Mouse (Mus musculus) ovary, adult 18-20 months (tissue): ENCODE measurements at regions not wholly inside any gene's neighbourhood (a gene's known extent, or its start where the extent isn't known, plus 50 kb on each side); places are given as distances from the start of the nearest gene placed in this dataset.
A peak's percentile ranks its signal among the peaks of the same experiment; 100 is the strongest.

Experiments used
- DNase-seq: peaks from one replicate; pipeline ENCODE4 v3.0.0; 2022; ENCODE audit warnings: low spot score, mixed read lengths

DNA sequence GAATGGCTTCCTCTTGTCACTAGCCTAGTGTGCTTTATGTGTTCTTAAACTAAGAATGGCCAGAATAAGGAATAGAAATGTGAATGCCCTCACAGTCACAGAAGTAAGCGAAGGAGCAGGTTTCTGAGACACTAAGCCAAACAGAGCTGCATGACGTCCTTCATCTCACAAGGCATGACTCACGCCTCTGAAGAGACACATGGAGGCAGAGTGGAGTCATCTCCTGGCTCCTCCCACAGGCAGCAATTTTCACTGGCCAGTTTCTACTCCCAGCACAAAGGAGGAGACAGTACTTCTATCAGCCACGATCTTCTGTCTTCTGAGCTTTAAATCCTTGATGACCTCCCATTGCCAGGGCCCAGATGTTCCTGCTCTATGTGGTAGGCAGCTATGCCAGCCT is 291.3 kb upstream of the Rnf32 start:
- no peak for DNase-seq

- no peak for DNase-seq
Observed at GRCm38 (mm10) chr5:28903805-28904320, 291.9 kb upstream of the Rnf32 start.

DNA sequence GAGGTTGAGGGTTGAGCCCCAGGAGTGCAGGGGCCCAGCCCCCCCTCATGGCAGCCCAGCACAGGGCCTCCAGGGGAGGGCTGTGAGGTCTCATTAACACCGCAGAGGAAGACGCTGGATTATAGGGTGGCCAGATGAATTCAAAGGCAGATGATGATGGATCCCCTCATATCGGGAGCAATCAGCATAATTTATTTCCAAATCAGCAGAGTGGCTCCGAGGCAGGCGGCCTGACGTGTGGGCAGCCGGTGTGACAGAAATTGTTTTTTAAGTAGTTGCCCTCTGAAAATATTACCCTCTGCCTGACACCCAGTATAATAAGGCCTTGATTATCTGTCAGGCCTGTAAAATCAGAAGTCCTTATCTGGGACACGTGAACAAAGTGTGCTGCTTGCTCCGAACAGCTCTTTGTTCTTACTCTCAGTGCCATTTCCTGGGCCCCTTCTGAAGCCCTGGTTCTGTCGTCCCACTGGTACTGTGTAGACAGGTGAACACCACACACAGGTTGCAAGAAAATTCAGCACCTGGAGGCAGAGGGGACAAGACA is 303.0 kb upstream of the Rnf32 start:
- DNase-seq = no peak

- no peak for DNase-seq
Observed at GRCm38 (mm10) chr5:28891988-28892387, 303.8 kb upstream of the Rnf32 start.

- no peak for DNase-seq
Observed at GRCm38 (mm10) chr5:28884746-28885365, 310.9 kb upstream of the Rnf32 start.

DNA sequence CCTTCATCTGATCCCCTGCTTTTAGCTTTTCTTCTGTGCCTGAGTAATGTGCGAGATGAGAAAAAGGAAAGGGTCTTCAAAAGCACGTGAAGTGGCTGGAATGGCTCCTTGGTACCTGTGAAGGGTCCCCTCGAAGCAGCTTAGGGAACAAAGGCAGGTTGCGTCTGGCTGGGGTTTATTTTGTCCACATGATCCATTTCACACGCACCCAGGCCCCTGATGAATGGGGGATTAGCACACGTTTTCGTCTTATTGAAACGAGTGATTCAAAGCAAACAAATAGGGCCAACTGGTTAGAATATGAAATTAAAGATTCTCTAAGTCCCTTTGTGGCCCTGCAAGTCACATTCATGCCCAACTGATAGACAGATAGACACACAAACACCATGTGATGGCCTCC is 319.6 kb upstream of the Rnf32 start:
- DNase-seq = no peak

DNA sequence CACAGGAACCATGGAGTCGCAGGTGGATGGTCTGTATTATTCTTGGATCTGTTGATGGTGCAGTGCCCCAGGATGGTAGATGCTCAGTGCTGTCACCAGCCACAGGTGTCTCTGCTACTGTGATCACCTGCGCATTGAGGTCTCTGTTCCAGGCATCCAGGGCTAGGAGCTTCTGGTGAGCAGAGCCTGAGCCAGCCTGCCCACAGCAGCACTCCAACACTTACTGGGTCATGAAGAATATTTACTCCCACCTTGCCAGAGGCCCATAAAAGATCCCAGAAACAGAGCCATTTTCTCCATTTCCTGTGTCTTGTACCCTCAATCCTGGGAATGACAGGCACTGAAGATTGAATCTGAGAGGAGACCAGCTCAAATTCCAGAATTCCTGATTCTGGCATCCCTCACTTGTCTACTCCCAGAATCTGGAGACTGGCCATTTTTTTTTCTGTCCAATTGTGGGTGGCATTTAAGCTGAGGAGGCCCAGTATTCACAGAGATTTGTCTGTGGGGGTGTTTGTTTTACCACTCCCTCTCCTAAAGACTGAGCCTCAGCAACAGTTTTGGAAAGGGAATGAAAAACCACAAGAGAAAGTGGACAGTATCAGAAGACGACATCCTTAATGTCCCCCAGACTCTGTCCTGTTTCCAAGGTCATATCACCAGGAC is 322.1 kb upstream of the Rnf32 start:
- DNase-seq = no peak

- no peak for DNase-seq
Observed at GRCm38 (mm10) chr5:28859604-28860371, 336.0 kb upstream of the Rnf32 start.

GRCm38 (mm10) chr5:28838141-28838925 is 357.5 kb upstream of the Rnf32 start:
- no peak for DNase-seq

GRCm38 (mm10) chr5:28819091-28819490 is 352.0 kb upstream of the Shh start:
- DNase-seq = no peak

DNA sequence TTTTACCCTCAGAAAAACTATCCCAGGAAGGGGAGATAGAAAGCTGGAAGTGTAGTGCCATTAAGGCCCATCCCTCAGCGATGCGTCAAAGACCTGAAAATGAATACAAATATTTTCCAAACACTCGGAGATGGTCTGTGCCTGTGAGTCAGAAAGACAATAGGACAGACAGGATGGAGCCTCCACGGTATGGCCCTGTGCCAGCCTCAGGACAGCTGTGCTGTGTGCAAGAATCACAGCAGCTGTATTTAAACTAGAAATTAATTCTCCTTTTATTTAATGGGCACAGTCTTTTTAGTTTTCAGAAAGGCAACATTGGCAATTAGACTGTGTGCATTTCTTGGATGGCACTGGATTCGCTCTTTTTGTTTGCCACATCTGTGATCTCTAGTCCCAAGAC is 340.9 kb upstream of the Shh start:
- no peak for DNase-seq

DNA sequence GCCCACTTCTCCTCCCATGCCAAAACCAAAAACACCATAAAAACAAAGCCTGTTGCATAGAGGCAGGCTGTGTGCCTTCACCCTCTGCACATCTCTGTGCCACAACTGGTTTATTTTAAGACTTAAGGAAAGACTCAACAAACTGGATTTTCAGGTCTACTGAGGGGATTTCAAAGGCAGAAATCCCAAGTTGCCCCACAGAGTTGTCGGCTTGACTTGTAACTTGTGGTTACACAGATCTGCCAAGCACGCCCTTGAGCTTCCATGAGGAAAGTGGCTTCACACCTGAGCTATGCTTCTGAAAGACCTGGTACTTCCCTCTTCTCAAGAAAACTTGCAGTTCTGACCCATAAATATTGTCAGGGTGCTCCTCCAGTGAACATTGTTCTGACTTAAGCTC is 332.4 kb upstream of the Shh start:
- no peak for DNase-seq

GRCm38 (mm10) chr5:28798361-28798760 is 331.3 kb upstream of the Shh start:
- no peak for DNase-seq

- no peak for DNase-seq
Observed at GRCm38 (mm10) chr5:28795130-28795758, 328.2 kb upstream of the Shh start.

DNA sequence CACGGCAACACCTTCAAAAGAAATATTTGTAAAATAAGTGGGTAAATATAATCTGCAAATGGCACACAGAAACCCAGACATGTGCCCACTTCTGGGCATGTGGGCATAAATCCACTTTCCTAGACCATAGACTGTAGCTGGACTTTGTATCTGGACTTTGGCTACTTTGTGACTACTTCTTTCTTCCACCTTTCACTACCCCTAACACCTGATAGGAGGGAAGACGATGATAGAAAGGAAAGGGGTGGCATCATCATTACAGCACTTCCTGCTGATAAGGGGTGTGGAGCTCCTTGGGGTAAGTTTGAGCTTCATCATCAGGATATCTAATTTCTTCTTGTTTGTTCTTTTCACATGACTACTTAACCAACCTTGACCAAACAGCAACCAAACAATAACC is 326.7 kb upstream of the Shh start:
- DNase-seq = no peak

- DNase-seq = no peak
Observed at GRCm38 (mm10) chr5:28785347-28786060, 318.4 kb upstream of the Shh start.

GRCm38 (mm10) chr5:28784339-28784966 is 317.4 kb upstream of the Shh start:
- DNase-seq = no peak

- no peak for DNase-seq
Observed at GRCm38 (mm10) chr5:28775648-28776359, 308.7 kb upstream of the Shh start.

- DNase-seq = peak; percentile 64
Observed at GRCm38 (mm10) chr5:28771796-28772195, 304.7 kb upstream of the Shh start.
